Mouse (Mus musculus) CD4-positive, CD25-positive, alpha-beta regulatory T cell, adult 2 months (primary cell): ENCODE measurements at regions not wholly inside any gene's neighbourhood (a gene's known extent, or its start where the extent isn't known, plus 50 kb on each side); places are given as distances from the start of the nearest gene placed in this dataset.

ENCODE experiments used
- DNase-seq: peaks from one replicate; pipeline ENCODE4 v3.0.0-alpha.2; 2012; ENCODE audit warnings: low read depth, low spot score

DNA sequence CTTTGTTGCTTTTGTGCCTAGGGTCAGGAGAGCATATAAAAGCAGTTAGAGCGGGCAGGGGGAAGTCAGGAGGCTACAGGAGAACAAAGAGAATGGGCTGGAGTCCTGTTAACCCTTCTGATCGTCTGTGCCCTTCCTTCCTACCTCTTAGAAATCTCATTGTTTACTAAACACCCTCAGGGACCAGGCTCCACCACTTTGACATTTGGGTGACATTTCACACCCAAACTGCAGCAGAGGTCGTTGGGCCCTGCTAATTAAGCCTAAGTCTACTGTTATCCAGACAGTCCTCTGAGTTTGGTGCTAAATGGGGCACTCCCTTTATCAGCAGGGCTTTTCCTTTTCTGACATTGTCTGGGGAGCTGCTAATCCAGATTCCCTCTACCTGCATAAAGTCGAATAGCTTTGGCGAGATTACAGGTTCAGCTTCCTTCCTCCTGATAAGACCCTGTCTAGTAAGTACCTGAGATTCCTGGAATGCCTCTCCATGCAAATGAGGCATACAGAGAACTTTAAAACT lies 84.2 kb upstream of the Arglu1 start:
- DNase-seq = no peak

DNA sequence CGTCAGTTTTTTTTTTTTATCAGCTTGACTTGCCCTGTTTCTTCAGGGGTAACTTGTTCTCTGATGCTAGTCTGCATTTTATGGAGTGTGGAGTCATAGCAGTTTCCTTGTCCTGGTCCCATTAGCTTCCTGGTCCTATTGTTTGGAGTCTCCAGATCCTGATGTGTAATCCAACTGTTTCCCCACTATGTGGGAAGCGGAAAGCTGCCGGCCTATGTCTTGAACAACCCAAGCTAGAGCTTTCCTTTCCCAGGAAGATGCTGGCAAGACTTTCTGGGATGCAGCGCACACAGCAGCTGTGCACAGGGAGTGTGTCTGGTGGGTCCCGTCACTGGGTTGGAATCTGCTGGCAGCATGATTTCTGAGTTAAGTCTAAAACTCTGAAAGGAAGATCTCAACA lies 82.1 kb upstream of the Arglu1 start:
- DNase-seq = no peak

DNA sequence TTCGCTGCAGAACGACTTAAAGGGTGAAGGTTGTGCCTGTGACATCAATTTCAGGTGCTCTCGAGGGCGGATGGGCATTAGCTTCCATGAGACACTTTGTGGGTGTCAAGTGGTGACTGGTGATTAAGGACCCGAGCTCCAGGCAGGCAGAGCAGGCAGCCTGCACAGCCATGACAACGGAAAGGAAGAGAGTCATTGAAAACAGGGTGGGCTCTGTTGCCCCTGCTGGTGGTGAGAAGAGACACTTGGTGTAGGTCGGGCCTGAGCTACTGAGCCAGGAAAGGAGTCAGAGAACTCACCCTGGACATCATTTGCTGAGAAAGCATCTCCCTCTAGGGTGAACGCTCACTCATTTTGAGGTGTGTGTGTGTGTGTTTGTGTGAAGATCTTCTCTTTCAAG lies 80.1 kb upstream of the Arglu1 start:
- DNase-seq = no peak

DNA sequence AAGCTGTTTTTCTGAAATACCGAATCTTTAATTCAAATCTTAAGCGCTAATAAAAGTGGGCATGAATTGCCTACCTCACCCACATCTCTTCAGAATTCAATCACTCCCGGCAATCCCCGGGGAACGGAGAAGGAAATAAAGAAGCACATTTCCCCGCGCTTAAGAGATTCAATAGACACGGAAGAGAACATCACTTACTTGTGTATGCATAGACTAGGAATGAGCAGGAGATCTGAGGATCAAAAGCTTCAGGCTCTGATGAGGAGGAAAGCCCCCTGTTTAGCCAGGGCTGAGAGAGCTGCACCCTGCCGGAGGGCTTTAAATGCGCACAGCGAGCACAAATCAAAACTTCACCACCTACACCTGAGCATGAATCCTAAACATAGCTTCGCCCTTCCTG lies 72.0 kb upstream of the Arglu1 start:
- DNase-seq = no peak

DNA sequence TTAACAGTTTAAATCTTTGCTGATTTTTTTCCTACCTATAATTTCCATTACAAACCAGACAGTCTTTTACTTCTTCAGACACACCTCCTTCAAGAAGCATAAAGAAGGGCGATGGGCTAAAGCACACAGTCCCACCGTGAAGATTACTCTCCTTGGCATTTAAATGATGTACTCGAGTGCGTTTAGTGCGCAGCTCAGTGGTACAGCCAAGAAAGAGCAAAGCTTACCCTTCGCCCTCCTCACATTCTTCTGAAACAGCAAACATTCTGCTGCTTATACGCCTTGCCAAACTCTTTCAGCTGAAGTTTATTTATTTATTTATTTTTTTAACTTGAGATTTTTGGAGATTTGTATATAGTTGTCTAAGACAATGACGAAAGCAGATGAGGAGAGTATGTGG lies 68.0 kb upstream of the Arglu1 start:
- no peak for DNase-seq

DNA sequence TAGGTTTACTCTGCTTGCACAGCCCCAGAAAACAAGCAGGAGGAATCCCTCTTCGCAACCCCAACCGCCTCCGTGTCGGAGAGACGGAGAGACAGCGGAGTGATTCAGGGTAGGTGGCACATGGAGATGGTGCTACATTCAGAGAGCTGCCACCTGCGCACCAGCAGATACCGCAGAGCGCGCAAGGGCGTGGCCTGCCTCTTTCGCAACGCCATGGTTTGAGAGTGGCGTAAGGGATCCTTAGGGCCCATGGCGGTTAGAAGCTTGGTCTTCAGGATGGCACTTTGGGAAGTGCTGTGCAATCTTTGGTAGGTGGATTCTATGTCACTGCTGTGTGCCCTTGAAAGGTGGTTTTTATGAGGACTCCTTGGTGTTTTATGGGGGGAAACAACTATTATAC lies 60.9 kb upstream of the Arglu1 start:
- no peak for DNase-seq

DNA sequence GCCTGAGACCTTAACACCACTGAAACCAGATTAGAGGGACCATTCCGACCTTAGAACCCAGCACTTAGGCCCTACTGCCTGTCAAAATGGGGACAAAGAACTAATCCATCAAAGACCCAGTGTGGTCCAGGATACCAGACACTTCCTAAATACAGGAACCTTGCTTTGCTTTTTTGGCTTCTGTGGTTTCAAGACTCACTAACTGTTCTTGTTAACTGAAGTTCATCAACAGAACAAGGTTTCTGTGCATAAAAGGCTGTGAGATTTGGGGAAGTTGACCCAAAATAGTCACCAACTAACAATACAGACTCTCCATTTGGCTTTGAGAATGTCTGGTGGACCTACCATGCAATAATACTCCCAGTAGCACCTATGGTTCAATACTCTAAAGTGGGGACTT lies 56.4 kb upstream of the Arglu1 start:
- no peak for DNase-seq

DNA sequence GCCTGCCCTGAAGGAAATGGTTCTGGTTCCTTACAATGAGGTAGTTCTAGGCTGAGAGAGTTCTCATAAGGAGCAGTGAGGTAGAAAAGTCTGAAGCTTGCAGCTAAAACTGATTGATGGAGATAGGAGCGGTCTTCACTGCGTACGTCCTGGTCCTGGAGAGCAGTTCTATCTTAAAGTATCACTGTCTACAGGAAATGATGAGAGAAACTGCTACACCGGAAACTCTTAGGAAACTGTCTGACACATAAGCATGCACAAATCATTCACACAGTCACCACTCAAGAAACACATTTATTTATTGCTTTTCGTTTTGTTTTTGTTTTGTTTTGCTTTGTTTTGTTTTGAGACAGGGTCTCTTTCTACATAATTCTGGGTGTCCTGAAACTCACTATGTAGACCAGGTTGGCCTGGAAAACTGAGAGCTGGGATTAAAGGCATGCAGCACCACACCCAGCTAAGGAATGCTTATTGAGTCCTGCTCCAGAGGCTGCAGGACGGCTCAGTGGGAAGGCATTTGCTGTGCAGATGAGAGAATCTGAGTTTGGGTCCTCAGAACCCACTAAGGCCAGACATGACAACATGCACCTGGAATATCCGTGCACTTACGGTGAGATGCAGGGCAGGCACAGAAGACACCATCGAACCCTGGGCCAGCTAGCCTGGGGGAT lies 55.4 kb upstream of the Arglu1 start:
- peak; percentile 6 for DNase-seq
